Mouse (Mus musculus): Measurements from ENCODE around the gene Ptbp2.

Gene Ptbp2

GRCm38 (mm10) chr3:119784366-119784765 lies at the start of gene Ptbp2:
Gene Ptbp2, minus strand, starts transcription at chr3:119784466.
- in situ Hi-C loops (cut with MboI, MseI): loop anchor here (25.0 kb wide), 1 partner anchor 1653 kb away; the partner anchor contains the start of gene Cnn3

- in situ Hi-C loops (cut with MboI, MseI): no loop called here
Measured at GRCm38 (mm10) chr3:119814678-119815077, 30.4 kb upstream of the Ptbp2 start.

GRCm38 (mm10) chr3:119806123-119806522 lies 21.9 kb upstream of the Ptbp2 start:
- in situ Hi-C loops (cut with MboI, MseI): no loop called here

- in situ Hi-C loops (cut with MboI, MseI): loop anchor here (10.0 to 25.0 kb wide), 2 partner anchors 1390 to 1642 kb away; partner anchors contain the start of gene Cnn3
Measured at GRCm38 (mm10) chr3:119794677-119795365, 10.6 kb upstream of the Ptbp2 start.

- in situ Hi-C loops (cut with MboI, MseI): loop anchor here (25.0 kb wide), 1 partner anchor 1654 kb away; the partner anchor contains the start of gene Cnn3
Measured at GRCm38 (mm10) chr3:119782946-119783701, 1.1 kb downstream of the Ptbp2 start.

- in situ Hi-C loops (cut with MboI, MseI): loop anchor here (25.0 kb wide), 1 partner anchor 1655 kb away; the partner anchor contains the start of gene Cnn3
Measured at GRCm38 (mm10) chr3:119782022-119782945, 2.0 kb downstream of the Ptbp2 start.

- in situ Hi-C loops (cut with MboI, MseI): loop anchor here (25.0 kb wide), 1 partner anchor 1656 kb away; the partner anchor contains the start of gene Cnn3
Measured at GRCm38 (mm10) chr3:119780876-119781275, 3.4 kb downstream of the Ptbp2 start.

GRCm38 (mm10) chr3:119779261-119779660 lies 5.0 kb downstream of the Ptbp2 start:
- in situ Hi-C loops (cut with MboI, MseI): loop anchor here (25.0 kb wide), 1 partner anchor 1658 kb away; the partner anchor contains the start of gene Cnn3

- in situ Hi-C loops (cut with MboI, MseI): loop anchor here (25.0 kb wide), 1 partner anchor 1659 kb away; the partner anchor contains the start of gene Cnn3
Measured at GRCm38 (mm10) chr3:119778431-119778830, 5.8 kb downstream of the Ptbp2 start.

- in situ Hi-C loops (cut with MboI, MseI): loop anchor here (25.0 kb wide), 1 partner anchor 1661 kb away; the partner anchor contains the start of gene Cnn3
Measured at GRCm38 (mm10) chr3:119776129-119776528, 8.1 kb downstream of the Ptbp2 start.

- in situ Hi-C loops (cut with MboI, MseI): no loop called here
Measured at GRCm38 (mm10) chr3:119772789-119773188, 11.5 kb downstream of the Ptbp2 start.

GRCm38 (mm10) chr3:119763772-119764171 lies 20.5 kb downstream of the Ptbp2 start:
- in situ Hi-C loops (cut with MboI, MseI): no loop called here

GRCm38 (mm10) chr3:119761732-119762131 lies 22.5 kb downstream of the Ptbp2 start:
- in situ Hi-C loops (cut with MboI, MseI): no loop called here

- in situ Hi-C loops (cut with MboI, MseI): no loop called here
Measured at GRCm38 (mm10) chr3:119753791-119754190, 30.5 kb downstream of the Ptbp2 start.

- in situ Hi-C loops (cut with MboI, MseI): no loop called here
Measured at GRCm38 (mm10) chr3:119749551-119750249, 34.6 kb downstream of the Ptbp2 start.

- in situ Hi-C loops (cut with MboI, MseI): no loop called here
Measured at GRCm38 (mm10) chr3:119749140-119749539, 35.1 kb downstream of the Ptbp2 start.

- in situ Hi-C loops (cut with MboI, MseI): no loop called here
Measured at GRCm38 (mm10) chr3:119746656-119747055, 37.6 kb downstream of the Ptbp2 start.

GRCm38 (mm10) chr3:119745801-119746200 lies 38.5 kb downstream of the Ptbp2 start:
- in situ Hi-C loops (cut with MboI, MseI): no loop called here

- in situ Hi-C loops (cut with MboI, MseI): no loop called here
Measured at GRCm38 (mm10) chr3:119729863-119730262, 54.4 kb downstream of the Ptbp2 start.

- in situ Hi-C loops (cut with MboI, MseI): no loop called here
Measured at GRCm38 (mm10) chr3:119712066-119712465, 72.2 kb downstream of the Ptbp2 start.

- in situ Hi-C loops (cut with MboI, MseI): no loop called here
Measured at GRCm38 (mm10) chr3:119711503-119711902, 72.8 kb downstream of the Ptbp2 start.

Measured in T-helper 2 cell (primary cell).